Mouse (Mus musculus) layer of hippocampus, adult 9-10 months (tissue): ENCODE data around the gene Tmem191c.
"Not testable (repeated sequence)": the region's sequence is repeated elsewhere in the genome, so short reads cannot be mapped to it uniquely, and the experiment has no call there.

ENCODE experiments used
- DNase-seq: peaks from one replicate; pipeline ENCODE4 v3.0.0; 2022; ENCODE audit warnings: low spot score

The Tmem191c gene

DNA sequence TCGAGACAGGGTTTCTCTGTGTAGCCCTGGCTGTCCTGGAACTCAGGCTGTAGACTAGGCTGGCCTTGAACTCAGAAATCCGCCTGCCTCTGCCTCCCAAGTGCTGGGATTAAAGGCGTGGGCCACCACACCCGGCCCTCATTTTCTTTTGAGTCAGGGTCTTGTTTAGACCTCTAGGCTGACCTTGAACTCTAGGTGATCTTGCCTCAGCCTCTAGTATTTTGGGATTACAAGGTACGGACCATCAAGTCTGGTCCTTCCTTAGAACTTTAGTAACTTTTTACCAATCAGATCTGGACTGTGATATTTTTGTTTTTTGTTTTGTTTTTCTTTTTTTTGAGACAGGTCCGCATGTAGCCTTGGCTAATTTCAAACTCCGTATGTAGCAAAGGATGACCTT lies at the start of gene Tmem191c:
TSS of gene Tmem191c (plus strand) at position 357 of the 400 bp plus-strand sequence.
- DNase-seq, result no peak

DNA sequence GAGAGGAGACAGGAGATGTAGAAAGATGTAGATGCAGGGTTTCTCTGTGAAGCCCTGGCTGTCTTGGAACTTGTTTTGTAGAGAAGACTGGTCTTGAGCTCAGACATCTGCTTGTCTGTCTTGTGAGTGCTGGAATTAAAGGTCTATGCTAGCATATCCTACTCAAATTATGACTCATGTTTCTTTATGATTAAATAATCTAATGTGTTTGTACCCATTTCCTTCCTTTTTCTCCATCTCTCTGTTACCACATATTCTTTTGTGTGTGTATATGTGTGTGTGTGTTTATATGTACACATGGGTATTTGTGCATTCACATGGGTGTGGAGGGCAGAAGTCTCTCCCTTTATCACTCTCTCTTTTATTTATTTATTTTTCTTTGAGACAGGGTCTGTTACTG lies 49.4 kb upstream of the Tmem191c start:
- DNase-seq, result no peak

DNA sequence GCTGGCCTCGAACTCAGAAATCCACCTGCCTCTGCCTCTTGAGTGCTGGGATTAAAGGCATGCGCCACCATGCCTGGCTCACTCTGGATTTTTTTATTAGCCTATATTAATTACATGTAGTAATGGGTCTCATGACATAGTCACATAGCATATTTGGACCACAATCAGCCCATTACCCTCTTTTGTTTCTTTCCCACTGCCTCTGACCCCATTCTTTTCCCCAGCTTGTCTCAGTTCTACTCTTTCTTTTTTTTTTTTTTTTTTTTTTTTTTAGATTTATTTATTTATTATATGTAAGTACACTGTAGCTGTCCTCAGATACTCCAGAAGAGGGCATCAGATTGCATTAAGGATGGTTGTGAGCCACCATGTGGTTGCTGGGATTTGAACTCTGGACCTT lies 44.4 kb upstream of the Tmem191c start:
- DNase-seq, result not testable (repeated sequence)

DNA sequence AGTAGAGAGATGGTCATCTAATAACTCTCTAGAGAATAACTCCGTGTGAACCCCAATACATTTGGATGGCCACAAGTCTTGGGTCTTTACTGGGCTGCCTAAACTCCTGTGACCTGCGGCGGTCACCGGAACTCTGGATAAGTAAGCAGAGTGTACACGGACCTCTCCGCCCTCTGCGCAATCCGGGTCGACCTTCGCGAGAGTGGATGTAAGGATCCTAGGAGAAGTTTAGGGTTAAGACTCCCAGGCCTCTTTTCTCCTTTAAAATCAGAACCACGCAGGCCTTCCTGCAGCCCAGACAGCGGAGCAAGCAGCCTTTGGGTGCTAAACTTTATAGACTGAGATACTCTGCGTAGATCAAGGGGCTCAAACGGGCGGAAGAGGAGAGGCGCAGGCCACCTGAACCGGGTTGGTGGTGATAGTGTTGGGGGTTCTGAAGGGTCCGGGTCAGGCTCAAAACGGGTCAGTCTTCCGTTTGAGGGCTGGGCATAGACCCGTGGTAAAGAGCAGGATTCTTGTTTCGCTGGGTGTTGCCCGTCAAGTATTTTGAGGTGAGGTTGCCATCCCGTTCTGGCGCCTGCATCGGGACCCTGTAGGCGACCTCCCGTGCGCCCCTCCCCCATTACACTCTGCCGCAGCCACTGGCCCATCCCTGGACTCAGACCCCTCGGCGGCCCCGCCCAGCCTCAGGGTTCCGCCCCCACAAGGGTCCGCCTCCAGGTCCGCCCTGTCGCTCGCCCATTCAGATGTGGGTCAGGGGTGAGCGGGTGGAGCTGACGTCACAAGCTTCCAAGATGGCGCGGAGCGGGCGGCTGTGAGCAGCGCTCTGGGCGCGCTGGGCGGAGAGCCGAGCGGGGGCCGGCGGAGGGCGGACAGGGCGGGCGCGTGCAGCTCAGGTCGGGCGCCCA lies 42.8 kb upstream of the Tmem191c start, which contains the start of gene Hic2:
TSS of gene Hic2 (plus strand) at position 779 of the 908 bp plus-strand sequence.
- peak; percentile 65 for DNase-seq

DNA sequence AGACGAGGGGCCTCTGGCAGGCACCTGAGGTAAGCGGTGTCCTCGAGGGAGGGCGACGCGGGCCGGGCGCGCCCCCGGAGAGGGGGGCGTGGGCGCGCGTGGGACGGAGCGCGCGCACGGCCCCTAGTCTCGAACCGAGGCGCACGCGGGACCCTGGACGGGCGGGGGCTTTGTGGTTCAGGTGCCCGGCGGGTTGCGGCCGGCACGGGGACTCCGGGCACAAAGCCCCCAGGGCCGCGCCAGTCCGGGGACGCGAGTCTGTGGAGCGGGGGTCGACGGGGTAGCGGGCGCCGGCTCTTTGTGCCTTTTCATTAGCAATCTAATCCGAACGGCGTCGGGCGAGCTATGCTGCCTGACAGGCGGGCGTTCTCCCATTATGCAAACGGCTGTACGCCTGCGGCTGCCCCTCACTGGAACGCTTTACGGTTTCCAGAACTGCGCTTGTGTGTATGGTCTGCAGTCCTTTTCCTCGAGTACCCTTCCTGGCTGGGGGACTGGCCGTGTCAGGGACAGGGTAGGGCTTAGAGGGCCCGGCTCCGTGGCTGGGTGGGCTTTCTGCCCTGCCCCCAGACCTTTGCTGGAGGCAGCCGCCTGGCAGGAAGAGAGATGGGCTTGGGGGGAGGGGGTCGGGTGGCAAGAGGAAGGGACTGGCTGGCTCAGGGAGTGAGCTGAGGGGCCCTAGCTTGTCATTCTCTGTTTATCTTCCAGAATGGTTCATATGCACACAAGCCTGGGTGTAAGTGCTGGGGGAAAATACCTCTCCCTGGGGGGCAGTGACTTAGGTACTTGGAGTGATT lies 42.0 kb upstream of the Tmem191c start:
- no peak for DNase-seq

DNA sequence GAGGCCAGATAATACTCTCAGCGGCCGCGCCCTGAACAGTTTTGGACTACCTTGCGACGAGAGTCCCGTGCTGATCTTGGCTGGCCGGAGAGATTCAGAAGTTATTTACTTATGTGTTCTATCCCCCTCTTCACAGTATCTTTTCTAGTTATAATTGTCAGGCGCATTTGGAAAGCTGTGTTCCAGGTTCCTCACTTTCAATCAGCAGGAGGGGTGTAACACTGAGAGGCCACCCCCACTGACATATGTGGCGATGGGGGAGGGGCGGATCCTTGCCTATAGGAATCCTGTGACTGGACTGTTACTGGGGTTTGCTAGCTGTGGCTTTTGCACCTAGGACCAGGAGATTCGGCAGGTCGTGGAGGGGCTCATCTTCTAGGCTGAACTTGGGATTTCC lies 41.4 kb upstream of the Tmem191c start:
- no peak for DNase-seq

DNA sequence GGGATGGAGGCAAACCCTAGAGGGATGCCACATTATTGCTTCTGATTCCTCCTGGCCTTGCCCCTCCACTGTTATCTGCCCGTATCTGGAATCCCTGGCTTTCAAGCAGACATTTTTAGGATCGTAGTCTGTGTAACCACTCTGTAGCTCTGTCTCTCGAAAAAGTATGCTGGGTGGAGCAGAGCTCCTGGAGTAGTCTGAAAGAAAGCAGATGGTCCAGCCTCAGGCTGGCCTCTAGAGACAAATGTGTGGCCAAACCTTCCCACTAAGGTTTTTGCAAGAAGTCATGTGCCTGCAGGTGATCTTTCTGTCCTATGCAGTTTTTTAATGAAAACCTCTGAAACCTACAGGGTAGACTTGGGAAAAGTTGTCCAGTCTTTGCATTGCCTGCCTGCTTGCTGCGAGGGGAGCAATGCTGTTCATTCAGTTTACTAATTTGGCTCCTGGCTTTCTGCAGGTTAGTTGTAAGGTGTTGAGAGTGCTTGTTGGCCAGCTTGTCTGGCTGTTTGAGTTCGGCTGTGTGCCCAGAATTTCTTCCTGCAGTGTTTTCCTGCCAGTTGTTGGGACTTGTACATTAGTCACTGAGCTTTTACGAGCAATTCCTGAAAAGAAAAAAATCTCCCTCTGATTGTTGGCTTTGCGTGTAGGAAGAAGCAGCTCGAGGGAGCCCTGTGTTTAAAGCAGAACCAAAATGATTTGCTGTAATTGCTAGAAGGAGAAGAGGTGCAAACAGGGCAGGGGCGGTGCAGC lies 40.8 kb upstream of the Tmem191c start:
- no peak for DNase-seq

DNA sequence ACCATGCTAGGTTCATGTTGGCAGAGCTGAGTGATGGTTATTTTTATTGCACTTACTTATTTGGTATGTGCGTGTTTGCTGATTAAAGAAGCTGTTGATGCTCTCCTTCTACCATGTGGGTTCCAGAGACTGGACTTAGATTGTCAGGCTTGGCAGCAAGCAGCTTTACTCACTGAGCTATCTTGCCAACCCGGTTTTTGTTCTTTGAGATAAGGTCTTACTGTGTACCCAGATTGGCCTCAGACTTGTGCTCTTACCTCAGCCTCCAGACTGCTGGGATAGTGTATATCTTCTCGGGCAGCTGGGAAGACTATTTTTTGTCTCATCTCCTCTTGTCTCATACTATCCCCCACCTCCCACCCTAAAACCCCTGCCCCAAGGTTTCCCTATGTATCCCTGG lies 38.2 kb upstream of the Tmem191c start:
- no peak for DNase-seq

DNA sequence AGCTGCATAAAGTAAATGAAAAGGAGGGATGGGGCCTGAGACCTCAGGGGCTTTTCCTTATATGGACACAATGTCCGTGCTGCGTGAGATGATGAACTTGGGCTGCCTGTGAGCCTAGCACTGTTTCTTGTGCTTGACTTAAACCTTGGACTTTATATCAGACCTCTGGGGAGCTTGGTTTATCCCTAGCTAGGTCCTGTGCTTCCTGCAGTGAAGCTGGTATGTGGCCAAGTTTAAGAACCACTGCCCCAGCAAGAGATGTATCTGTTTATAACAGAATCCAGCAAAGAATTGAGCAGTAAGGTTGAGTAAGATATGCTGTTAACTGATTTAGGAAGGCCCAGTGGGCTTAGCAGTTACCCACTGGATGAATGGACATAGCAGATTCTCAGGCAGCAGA lies 36.5 kb upstream of the Tmem191c start:
- no peak for DNase-seq

DNA sequence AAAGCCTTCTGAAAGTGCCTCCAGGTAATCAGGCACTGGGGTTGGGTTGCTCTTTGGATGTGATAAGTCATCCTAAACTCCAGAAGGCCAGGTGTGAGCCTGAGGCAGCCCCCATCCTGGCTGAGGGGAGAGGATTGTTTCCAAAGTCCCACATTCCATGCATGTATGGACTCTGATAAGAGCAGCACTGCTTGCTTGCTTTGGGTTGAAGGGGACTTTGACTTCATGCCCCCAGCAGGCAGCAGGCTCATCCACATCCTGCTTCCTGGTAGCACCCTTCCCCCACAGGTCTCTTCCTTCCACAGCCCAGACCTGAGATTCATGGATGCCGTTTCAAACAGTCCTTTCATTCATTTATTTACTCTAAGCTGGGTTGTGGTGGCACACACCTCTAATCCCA lies 32.1 kb upstream of the Tmem191c start:
- no peak for DNase-seq

DNA sequence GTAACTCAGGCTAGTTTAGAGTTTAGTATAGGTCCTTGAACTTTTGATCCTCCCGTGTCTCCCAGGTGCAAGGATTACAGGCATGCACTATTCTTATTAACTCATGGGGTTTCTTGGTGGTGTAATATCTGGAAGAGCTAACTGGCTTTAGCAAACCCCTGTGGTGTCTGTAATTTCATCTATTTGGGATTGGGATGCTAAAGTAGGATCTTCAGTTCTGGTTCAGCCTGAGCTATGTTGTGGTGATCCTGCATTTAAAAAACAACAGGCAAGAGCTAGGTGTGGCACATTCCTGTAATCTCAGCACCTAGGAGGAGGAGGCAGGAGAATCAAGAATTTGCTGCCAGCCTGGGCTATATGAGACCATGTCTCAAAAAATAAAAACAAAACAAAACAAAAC lies 30.9 kb upstream of the Tmem191c start:
- no peak for DNase-seq

DNA sequence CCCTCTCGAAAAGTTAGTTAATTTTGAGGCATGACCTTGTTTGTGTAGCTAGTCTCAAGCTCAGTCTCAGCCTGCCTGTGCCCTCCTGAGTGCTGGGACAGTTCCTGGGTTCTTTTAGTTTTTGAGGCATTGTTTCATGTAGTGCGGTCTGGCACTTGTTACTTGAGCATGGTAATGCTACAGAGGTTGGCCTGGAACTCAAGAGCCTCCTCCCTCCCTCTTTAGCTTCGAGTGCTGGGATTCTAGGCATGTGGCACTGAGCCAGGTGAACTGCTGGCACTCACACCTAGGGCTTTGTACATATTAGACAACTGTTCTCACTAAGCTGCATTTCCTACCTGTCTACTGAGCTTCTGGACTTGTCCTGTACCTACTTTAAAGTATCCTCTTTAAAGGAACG lies 28.1 kb upstream of the Tmem191c start:
- DNase-seq, result no peak

DNA sequence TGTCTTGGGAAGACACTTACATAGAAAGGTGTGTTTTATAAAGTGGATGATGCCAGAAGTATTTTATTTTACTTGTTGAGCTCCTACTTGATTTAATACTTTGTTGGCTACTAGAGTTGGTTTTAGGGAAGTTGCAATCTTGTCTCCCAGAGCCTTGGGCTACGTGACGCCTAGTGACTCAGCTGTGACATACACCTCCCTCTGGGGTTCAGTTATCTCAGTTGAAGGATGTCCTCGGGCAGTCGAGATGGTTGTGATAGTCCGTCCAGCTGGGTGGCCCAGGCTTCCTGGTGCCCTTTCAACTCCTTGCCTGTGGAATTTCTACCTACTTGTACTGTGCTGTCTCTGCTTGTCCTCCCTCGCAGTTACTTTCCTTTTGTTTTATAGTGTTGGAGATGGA lies 26.7 kb upstream of the Tmem191c start:
- no peak for DNase-seq

DNA sequence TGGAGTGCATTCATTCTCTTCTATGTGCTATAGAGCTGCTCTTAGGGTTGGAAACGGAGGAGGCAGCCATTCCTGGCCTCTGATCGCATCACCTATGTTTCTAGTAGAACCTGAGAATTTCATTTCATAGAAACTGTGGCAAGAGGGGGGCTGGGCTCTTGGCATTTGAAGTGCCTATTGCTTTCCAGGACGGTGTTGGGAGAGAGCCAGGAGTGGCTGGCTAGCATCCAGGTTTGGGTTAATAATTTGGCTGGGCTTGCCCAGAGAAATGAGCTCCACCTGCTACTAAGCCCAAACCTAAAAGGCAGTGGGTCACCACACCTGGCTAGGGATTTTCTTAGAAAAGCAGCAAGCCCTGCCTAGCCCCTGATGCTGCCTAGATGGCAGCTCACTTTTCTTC lies 24.3 kb upstream of the Tmem191c start:
- DNase-seq, result no peak

DNA sequence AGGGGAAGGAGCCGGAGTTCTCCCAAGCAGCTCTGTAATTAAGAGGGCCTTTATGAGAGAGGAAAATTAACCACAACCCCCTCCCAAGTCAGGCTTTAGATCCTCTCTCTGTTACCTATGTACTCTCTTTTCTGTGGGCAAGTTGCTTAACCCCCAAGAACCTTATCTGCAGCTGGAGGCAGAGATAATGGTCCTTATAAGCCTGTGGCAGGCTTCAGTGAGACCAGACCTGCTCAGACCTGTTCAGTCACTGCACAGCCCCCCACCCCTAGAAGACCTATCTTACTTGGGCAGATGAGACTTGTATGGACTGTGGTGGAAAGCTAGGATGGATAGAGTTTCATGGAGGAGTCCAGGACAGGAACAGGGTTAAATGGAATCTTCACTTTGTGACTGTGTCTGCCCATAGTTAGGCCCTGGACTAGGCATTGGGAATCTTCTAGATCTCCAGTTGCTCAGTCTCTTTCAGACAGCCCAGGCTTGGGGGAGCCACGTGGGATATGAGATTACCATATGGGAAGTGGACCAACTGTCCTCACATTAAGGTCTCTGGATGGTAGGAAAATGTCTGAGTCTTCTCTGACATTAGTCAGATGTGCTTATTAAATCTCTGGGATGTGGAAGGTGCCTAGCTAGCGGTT lies 23.7 kb upstream of the Tmem191c start:
- no peak for DNase-seq

DNA sequence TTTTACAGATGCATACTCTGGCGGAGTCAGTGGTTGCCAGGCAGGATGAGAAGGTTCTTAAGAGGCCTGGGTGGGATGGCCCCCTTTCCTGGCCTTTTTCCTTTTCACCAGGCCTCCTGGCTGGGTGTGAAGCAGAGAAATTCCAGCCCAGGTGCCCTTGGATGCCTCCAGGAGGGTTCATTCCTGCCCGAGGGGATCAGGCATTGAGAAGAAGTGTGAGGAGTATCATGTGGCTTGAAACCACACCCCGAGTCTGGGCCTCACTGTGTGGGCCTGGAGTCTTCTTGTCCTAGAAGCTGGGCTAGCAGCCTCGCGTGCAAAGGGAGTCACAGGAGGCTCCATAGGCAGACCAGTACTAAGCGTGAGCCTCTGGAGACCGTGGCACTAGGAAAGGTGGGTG lies 23.0 kb upstream of the Tmem191c start:
- no peak for DNase-seq

DNA sequence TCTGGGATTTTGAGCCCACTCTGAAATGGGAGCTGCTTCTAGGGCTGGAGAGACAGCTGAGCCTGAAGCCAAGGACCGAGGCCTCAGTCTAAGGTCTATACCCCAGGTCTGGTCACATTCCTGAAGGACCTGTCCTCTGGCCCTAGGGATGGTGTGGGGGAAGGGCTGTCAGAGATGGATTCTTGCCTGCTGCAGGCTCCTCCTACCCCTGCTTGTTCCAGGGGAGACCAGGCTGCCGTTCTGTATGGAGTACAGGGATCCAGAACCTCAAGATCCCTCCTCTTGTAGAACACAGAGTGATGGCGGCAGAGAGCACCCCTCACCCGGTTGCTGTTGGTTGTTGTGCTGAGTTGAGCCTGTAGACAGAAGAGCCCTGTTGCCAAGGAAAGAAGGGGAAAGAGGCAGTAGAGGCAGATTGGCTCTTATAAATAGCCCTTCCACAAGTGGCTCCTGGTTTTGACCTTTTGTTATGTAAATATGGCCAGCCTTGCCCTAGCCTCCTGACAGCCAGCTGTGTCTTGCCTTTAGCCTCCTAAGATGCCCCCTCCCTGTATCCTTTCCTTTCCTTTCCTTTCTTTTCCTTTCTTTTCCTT lies 21.8 kb upstream of the Tmem191c start:
- no peak for DNase-seq

DNA sequence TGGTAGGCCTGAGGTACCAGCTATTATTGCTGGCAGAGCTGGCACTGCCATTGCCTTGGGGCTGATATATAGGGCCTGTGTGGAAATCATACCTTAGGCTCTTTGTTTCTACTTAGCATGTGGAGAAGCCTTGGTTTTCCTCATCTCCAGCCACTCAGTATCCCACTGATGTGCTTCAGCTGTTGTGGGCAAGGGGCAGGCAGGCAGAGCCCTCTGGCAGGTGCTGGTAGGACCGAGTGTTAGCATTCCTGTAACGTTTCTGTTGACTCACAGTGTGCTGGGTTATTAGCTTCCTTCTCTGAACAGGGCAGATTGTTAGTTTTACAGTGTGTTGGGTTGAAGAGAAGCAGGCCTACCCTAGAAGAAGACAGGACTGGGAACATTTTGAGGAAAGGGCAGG lies 20.6 kb upstream of the Tmem191c start:
- DNase-seq, result no peak

DNA sequence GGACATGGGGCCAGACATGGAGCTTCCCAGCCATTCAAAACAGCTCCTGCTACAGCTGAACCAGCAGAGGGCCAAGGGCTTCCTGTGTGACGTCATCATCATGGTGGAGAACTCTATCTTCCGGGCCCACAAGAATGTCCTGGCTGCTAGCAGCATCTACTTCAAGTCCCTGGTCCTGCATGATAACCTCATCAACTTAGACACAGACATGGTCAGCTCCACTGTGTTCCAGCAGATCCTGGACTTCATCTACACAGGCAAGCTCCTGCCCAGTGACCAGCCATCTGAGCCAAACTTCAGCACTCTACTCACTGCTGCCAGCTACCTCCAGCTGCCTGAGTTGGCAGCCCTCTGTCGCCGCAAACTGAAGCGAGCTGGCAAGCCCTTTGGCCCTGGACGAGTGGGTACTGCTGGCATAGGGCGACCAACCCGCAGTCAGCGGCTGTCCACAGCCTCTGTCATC lies 18.5 kb upstream of the Tmem191c start:
- DNase-seq, result no peak

DNA sequence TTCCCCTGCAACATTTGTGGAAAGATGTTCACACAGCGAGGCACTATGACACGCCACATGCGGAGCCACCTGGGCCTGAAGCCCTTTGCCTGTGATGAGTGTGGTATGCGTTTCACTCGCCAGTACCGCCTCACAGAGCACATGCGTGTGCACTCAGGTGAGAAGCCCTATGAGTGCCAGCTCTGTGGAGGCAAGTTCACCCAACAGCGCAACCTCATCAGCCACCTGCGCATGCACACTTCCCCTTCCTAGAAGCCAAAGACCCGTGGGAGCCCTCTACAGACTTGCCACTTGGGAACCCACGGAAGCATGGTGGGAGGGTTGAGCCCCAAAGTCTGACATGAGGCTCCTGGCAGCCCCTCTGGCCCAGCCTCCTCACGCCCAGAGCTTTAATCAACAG lies 17.0 kb upstream of the Tmem191c start:
- DNase-seq, result no peak

DNA sequence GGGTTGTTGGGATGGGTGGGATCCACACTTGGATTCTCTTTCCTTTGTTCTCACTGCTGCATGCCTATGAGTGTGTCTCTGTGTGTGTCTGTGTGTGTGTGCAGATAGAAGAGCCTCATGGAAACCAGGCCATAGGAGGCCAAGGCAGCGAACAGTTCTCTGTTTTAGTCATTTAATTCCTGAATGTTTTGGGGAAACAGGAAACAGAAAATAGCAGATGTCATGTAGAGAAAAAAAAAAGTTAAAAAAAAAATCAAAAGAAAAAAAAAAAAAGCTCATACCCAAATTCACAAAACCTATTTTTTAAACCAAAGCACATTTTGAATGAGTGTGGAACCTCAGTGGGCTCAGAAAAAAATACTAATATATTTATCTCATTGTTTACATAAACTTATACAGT lies 14.5 kb upstream of the Tmem191c start:
- DNase-seq, result no peak
